Mouse (Mus musculus): ENCODE data around the gene Foxn3. TPM values are rescaled to one million over a fixed set of nuclear protein-coding genes. Genes with fewer than 3 reads are reported as not detected.

The Foxn3 gene
- polyA plus RNA-seq, 1 experiment from 2014 or later: 41.9 TPM

- Histone ChIP-seq H3K9ac (ENCODE audit: low read depth, low read length) (no peak overlapping the region), H3K27ac (ENCODE audit: low read depth, low read length) (no peak overlapping the region), H3K4me3 (ENCODE audit: low read depth, low read length) (no peak overlapping the region), H3K4me2 (replicated peaks; ENCODE audit: low read depth) (no peak overlapping the region), H3K9me3 (ENCODE audit: control insufficient read depth) (no peaks in the 10 kb centered on the region), H3K27me3 (replicated peaks; ENCODE audit: control insufficient read depth, insufficient read depth, low read length) (no peaks in the 10 kb centered on the region), H3K4me1 (replicated peaks; ENCODE audit: control insufficient read depth, insufficient read depth, low read length) (no peaks in the 10 kb centered on the region), H3K36me3 (ENCODE audit: control insufficient read depth, insufficient read depth) (no peaks in the 10 kb centered on the region)
- 83% methylated on average over 10 of the region's 10 CpGs for WGBS
- no peak for TF ChIP-seq CTCF (IDR thresholded peaks at IDR 0.05; ENCODE audit: low read depth)
- no peak for ATAC-seq
These were observed 89.8 kb downstream of the Foxn3 start for GRCm38 (mm10) chr12:99473406-99474133.

DNA sequence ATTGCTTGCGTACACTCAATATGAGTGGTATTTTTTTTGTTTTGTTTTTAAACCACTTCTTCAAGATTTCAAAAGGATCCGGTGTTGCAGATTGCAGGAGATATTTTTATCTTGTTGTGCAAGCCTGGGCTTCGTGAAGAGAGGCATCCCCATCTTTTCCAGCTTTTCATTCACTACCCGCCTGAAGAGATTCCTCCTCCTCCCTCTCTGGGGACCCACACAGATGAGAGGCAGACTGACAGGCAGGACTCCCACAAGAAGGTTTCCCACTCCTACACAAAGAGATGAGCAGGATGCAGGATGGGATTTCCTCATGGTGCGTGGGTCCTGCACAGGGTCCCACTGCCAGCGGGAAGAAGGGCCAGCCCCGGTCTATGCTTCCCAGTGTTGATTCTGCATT lies 92.0 kb downstream of the Foxn3 start:
- Histone ChIP-seq H3K9ac (ENCODE audit: low read depth, low read length) (no peak overlapping the region), H3K9me3 (ENCODE audit: control insufficient read depth) (no peaks in the 10 kb centered on the region), H3K4me2 (replicated peaks; ENCODE audit: low read depth) (no peak overlapping the region), H3K27ac (ENCODE audit: low read depth, low read length) (no peak overlapping the region), H3K36me3 (ENCODE audit: control insufficient read depth, insufficient read depth) (no peaks in the 10 kb centered on the region), H3K27me3 (replicated peaks; ENCODE audit: control insufficient read depth, insufficient read depth, low read length) (no peaks in the 10 kb centered on the region), H3K4me1 (replicated peaks; ENCODE audit: control insufficient read depth, insufficient read depth, low read length) (no peaks in the 10 kb centered on the region), H3K4me3 (ENCODE audit: low read depth, low read length) (no peak overlapping the region)
- TF ChIP-seq CTCF (IDR thresholded peaks at IDR 0.05; ENCODE audit: low read depth): no peak
- WGBS: 86% methylated on average over 7 of the region's 7 CpGs
- no peak for ATAC-seq

DNA sequence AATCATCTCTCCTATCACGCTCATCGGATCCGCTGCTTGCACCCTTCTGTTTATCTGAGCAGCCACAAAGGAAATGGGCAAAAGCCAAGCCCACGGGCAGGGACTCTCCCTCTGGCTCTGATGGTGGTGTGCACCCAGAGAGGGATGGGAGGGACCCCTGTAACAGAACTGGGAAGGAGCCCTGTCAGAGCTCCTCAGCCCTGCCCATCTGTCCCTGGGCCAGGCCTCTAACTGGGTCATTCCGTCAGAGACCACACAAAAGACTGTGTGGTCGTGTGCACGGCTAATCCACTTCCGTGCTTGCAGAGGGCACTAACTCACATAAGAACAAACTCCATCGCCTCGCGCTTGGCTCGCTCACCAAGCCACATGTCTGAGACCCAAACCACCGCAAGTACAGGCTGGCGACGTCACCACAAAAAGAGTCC lies 95.5 kb downstream of the Foxn3 start:
- Histone ChIP-seq H3K9ac (ENCODE audit: low read depth, low read length) (no peak overlapping the region), H3K9me3 (ENCODE audit: control insufficient read depth) (no peaks in the 10 kb centered on the region), H3K4me2 (replicated peaks; ENCODE audit: low read depth) (no peak overlapping the region; the same call in 1 of the 2 replicates), H3K4me1 (replicated peaks; ENCODE audit: control insufficient read depth, insufficient read depth, low read length) (no peaks in the 10 kb centered on the region), H3K27ac (ENCODE audit: low read depth, low read length) (no peak overlapping the region), H3K4me3 (ENCODE audit: low read depth, low read length) (no peak overlapping the region), H3K36me3 (ENCODE audit: control insufficient read depth, insufficient read depth) (no peaks in the 10 kb centered on the region), H3K27me3 (replicated peaks; ENCODE audit: control insufficient read depth, insufficient read depth, low read length) (no peaks in the 10 kb centered on the region)
- ATAC-seq: no peak
- no peak for TF ChIP-seq CTCF (IDR thresholded peaks at IDR 0.05; ENCODE audit: low read depth)
- WGBS: 55% methylated on average over 15 of the region's 15 CpGs

GRCm38 (mm10) chr12:99467256-99467883 lies 96.0 kb downstream of the Foxn3 start:
- TF ChIP-seq CTCF (IDR thresholded peaks at IDR 0.05; ENCODE audit: low read depth): no peak
- WGBS: 83% methylated on average over 12 of the region's 12 CpGs

DNA sequence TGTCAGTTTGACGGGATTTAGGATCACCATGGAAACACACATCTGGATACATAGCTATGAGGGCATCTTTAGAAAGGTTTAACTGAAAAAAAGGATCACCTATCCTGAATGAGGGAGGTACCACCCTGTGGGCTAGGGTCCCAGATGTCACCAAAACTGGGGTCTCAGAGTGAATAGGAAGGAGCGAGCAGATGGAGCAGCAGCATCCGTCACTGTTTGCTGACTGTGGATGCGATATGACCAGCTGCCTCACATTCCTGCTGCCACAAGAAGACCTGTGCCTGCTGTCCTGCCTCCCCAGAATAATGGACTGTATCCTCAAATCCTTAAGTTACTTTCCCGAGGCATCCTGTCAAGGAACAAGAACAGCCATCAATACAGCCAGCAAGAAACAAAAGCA lies 97.0 kb downstream of the Foxn3 start:
- H3K27ac ChIP-seq (ENCODE audit: low read depth, low read length): no peak overlapping the region
- WGBS: 91% methylated on average over 5 of the region's 5 CpGs
- no peak for TF ChIP-seq CTCF (IDR thresholded peaks at IDR 0.05; ENCODE audit: low read depth)
- H3K9ac ChIP-seq (ENCODE audit: low read depth, low read length): no peak overlapping the region
- H3K36me3 ChIP-seq (ENCODE audit: control insufficient read depth, insufficient read depth): no peaks in the 10 kb centered on the region
- no peak for ATAC-seq
- H3K4me1 ChIP-seq (replicated peaks; ENCODE audit: control insufficient read depth, insufficient read depth, low read length): no peaks in the 10 kb centered on the region
- no peak overlapping the region for H3K4me3 ChIP-seq (ENCODE audit: low read depth, low read length)
- no peaks in the 10 kb centered on the region for H3K27me3 ChIP-seq (replicated peaks; ENCODE audit: control insufficient read depth, insufficient read depth, low read length)
- no peak overlapping the region for H3K4me2 ChIP-seq (replicated peaks; ENCODE audit: low read depth)
- H3K9me3 ChIP-seq (ENCODE audit: control insufficient read depth): no peaks in the 10 kb centered on the region

More at GRCm38 (mm10) chr12:99467256-99467883, 96.0 kb downstream of the Foxn3 start:
- no peak for ATAC-seq
- H3K4me3 ChIP-seq (ENCODE audit: low read depth, low read length): no peak overlapping the region
- H3K9ac ChIP-seq (ENCODE audit: low read depth, low read length): no peak overlapping the region
- H3K27ac ChIP-seq (ENCODE audit: low read depth, low read length): no peak overlapping the region
- H3K27me3 ChIP-seq (replicated peaks; ENCODE audit: control insufficient read depth, insufficient read depth, low read length): no peaks in the 10 kb centered on the region
- H3K36me3 ChIP-seq (ENCODE audit: control insufficient read depth, insufficient read depth): no peaks in the 10 kb centered on the region
- H3K4me1 ChIP-seq (replicated peaks; ENCODE audit: control insufficient read depth, insufficient read depth, low read length): no peaks in the 10 kb centered on the region
- H3K9me3 ChIP-seq (ENCODE audit: control insufficient read depth): no peaks in the 10 kb centered on the region
- no peak overlapping the region for H3K4me2 ChIP-seq (replicated peaks; ENCODE audit: low read depth)

DNA sequence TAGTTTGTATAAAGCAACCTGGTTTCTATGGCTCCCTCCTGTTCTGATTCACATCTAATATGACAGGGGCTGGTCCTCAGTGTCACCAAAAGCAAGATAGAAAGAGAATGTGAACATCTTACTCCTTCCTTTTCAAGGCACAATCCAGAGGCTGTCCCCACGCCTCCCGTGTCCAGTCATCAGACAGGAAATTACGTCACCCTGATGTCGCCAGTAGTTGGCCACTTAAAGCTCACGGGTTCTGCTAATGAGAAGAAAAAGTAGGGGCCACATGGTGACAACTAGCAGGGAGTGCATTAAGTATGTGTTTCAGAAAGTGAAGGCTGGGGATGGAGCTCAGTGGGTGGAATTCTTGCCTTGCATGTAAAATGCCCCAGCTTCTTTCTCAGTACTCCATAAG lies 99.1 kb downstream of the Foxn3 start:
- ATAC-seq: no peak

More for the DNA sequence above, 99.1 kb downstream of the Foxn3 start:
- WGBS: 72% methylated on average over 5 of the region's 5 CpGs
- H3K9me3 ChIP-seq (ENCODE audit: control insufficient read depth): no peaks in the 10 kb centered on the region
- H3K9ac ChIP-seq (ENCODE audit: low read depth, low read length): no peak overlapping the region
- H3K4me3 ChIP-seq (ENCODE audit: low read depth, low read length): no peak overlapping the region
- H3K27me3 ChIP-seq (replicated peaks; ENCODE audit: control insufficient read depth, insufficient read depth, low read length): no peaks in the 10 kb centered on the region
- no peak overlapping the region for H3K27ac ChIP-seq (ENCODE audit: low read depth, low read length)
- no peak overlapping the region for H3K4me2 ChIP-seq (replicated peaks; ENCODE audit: low read depth)
- no peaks in the 10 kb centered on the region for H3K36me3 ChIP-seq (ENCODE audit: control insufficient read depth, insufficient read depth)
- TF ChIP-seq CTCF (IDR thresholded peaks at IDR 0.05; ENCODE audit: low read depth): no peak
- no peaks in the 10 kb centered on the region for H3K4me1 ChIP-seq (replicated peaks; ENCODE audit: control insufficient read depth, insufficient read depth, low read length)

All from intestine, postnatal 0 days (tissue).